Mouse (Mus musculus) effector memory CD4-positive, alpha-beta T cell, adult 5 months (primary cell): ENCODE data around the gene Unc45b. TPM values are rescaled to one million over a fixed set of nuclear protein-coding genes. Genes with fewer than 3 reads are reported as not detected.

Experiments used
- polyA plus RNA-seq: library from polyadenylated mRNA; unstranded; fragments of 100-300 nt; shearing (Covaris generic); gene quantifications from one replicate; pipeline ENCODE4 v1.2.1, GENCODE M21; 2017

Gene Unc45b
- not detected for polyA plus RNA-seq

DNA sequence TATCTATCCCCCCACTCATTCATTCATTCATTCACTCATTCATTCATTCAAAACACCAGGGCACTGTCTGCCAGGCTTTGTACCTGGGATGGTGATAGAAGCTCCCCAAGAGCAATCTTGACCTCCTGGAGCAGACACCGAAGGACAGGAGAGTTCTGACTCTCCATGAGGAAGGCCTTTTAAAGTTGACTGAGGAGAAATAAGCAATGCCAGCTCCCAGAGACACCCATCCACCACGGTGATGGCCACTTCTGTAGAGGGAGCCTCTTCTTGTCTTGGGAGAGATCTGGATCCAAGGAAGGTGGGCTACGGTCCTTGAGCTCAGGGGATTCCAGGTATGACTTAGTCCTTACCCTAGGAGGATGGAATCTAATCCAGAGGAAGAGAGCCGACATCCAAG is at the start of gene Unc45b:
Gene Unc45b (plus strand): TSS at position 301 of the 400 bp plus-strand sequence.

GRCm38 (mm10) chr11:82871031-82871446 is 39.3 kb upstream of the Unc45b start, which contains the start of gene Rffl:
Rffl (minus strand) TSS chr11:82871210.

DNA sequence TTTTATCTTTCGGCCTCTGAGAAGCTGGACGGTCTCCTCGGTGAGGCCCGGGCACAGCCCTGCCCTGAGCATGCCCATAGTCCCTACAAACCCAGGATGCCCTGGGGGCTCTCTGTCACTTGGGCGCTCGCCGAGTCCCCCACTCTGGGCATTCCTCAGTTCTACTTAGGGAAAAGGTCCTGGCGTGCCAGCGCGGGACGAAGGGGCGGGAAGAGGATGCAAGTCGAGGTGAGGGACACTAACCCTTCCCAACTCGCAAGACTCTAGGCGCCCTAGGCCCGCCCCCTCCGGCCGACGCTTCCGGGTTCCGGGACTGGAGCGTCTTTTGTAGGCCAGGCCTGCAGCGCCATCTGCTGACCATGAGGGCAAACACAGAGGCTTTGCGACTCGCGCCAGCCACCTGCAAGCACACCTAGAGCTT is 20.0 kb upstream of the Unc45b start, which contains the start of gene Rad51d:
Gene Rad51d (minus strand): TSS at position 273 of the 421 bp plus-strand sequence.

GRCm38 (mm10) chr11:82891936-82892335 is 18.4 kb upstream of the Unc45b start, which contains the start of gene Fndc8:
Fndc8 (plus strand) TSS chr11:82892124.

DNA sequence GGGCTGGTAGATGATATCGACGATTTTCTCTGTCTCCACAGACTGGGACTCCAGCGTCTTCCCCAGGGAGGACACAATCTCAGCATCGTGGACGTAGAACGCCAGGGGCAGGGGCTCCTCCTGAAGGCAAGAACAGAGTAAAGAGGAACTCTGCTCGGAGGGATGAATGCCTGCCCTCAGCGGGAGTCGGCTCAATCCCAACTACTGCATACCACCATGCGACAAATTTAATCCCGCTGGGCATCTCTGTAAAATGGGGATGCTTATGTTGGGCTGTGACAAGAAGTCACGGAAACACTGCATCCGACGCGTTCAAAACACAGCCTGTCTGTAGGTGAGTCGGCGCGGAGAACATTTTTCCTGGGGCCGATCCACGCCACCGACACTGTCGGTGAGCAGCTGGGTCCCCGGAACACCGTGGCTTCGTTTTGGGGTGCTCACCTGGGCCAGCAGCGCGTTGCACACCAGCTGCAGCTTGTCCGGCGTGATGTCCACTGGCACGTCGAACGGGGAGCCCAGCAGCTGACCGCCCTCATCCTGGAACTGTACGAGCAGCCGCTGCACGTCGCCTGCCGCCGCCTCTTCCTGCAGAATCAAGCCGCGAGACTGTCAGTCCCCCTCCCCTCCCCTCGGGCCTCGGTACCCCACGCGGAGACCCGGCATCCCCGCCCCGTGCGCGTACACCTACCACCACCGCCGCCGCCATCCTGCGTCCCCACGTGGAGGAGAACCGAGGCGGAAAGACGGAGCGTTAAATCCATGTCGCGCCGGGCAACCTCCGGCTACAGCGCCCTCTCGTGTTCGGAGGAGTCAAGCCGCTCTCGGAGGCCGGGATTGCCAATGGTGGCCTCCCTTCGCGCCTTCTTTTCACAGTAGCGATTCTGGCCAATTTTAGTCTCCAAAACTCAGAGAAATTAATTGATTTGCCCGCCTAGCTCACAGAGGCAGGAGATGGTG is 2.4 kb upstream of the Unc45b start, which contains the start of gene Nle1:
Gene Nle1 (minus strand): TSS at position 761 of the 957 bp plus-strand sequence.

GRCm38 (mm10) chr11:82950736-82951481 is 40.6 kb downstream of the Unc45b start, which contains the start of gene Slfn5:
Slfn5 (plus strand) TSS chr11:82951349.

GRCm38 (mm10) chr11:82991469-82992166 is 81.3 kb downstream of the Unc45b start, which contains the start of gene Slfn9:
Slfn9 (minus strand) TSS chr11:82991830.

Other genes with a start within 250 kb of the Unc45b start
- gene Cct6b, start 146.2 kb upstream of the Unc45b start, polyA plus RNA-seq = 0.66 TPM
- gene Zfp830, start 146.2 kb upstream of the Unc45b start, polyA plus RNA-seq = 34.0 TPM
- 28.1 TPM for gene Lig3, start 129.4 kb upstream of the Unc45b start, polyA plus RNA-seq
- 19.1 TPM for gene Rffl, start 39.3 kb upstream of the Unc45b start, polyA plus RNA-seq
- gene Rad51d, start 19.9 kb upstream of the Unc45b start, polyA plus RNA-seq = 14.7 TPM
- gene Fndc8, start 18.4 kb upstream of the Unc45b start, polyA plus RNA-seq = not detected
- 23.6 TPM for gene Nle1, start 2.1 kb upstream of the Unc45b start, polyA plus RNA-seq
- gene Slfn5, start 40.8 kb downstream of the Unc45b start, polyA plus RNA-seq = 14.2 TPM
- gene Slfn9, start 81.3 kb downstream of the Unc45b start, polyA plus RNA-seq = 2.6 TPM
- gene Slfn8, start 110.3 kb downstream of the Unc45b start, polyA plus RNA-seq = 28.8 TPM
- gene Slfn2, start 154.6 kb downstream of the Unc45b start, polyA plus RNA-seq = 634 TPM
- 98.9 TPM for gene Slfn1, start 206.3 kb downstream of the Unc45b start, polyA plus RNA-seq